Mouse (Mus musculus) testis, adult 2 months (tissue): Measurements from ENCODE around the gene Cog8.

Source experiments
- CTCF ChIP-seq: fragments of 200-500 bp; IDR thresholded peaks from 2 replicates; pipeline ENCODE4 v1.5.1; 2012; ENCODE audit warnings: low read depth, mild to moderate bottlenecking, inconsistent platforms, low read length, moderate library complexity; ENCODE audit not compliant: control insufficient read depth, insufficient read depth, insufficient replicate concordance
- POLR2A ChIP-seq: fragments of 200-500 bp; IDR thresholded peaks from 2 replicates; pipeline ENCODE4 v1.6.1; 2012; ENCODE audit warnings: low read depth, mild to moderate bottlenecking, inconsistent platforms, low read length, moderate library complexity; ENCODE audit not compliant: control insufficient read depth

- TF ChIP-seq POLR2A (no peak), CTCF (no peak)
Observed at GRCm38 (mm10) chr8:107086018-107086417, 29.5 kb upstream of the Cog8 start.
